Mouse (Mus musculus) myocyte (in vitro differentiated cells): Measurements from ENCODE around the gene Gna11.

Experiments used
- CEBPB ChIP-seq: IDR thresholded peaks from 2 replicates; pipeline ENCODE4 v1.6.1; 2011; ENCODE audit warnings: mild to moderate bottlenecking, moderate library complexity; ENCODE audit not compliant: poor library complexity, insufficient read depth, severe bottlenecking
- E2F4 ChIP-seq: IDR thresholded peaks from one replicate; pipeline ENCODE4 v1.6.1; 2011; ENCODE audit warnings: mild to moderate bottlenecking, control low read depth, moderate library complexity; ENCODE audit not compliant: insufficient read depth
- MAX ChIP-seq: IDR thresholded peaks from one replicate; pipeline ENCODE4 v1.6.1; 2011; ENCODE audit warnings: low read depth, mild to moderate bottlenecking, control low read depth
- MYOD1 ChIP-seq, 3 experiments: IDR thresholded peaks; one replicate each; pipeline ENCODE4 v1.6.1; 2011; ENCODE audit warnings: control low read depth in 2 of 3, low read depth in 2 of 3, mild to moderate bottlenecking in 2 of 3, moderate library complexity in 1 of 3; ENCODE audit not compliant: insufficient read length in 2 of 3, control insufficient read depth in 1 of 3
- MYOG ChIP-seq, 3 experiments: IDR thresholded peaks; one replicate each; pipeline ENCODE4 v1.6.1; 2011; ENCODE audit warnings: control low read depth in 2 of 3, low read depth in 2 of 3, mild to moderate bottlenecking in 2 of 3; ENCODE audit not compliant: insufficient read length in 2 of 3, control insufficient read depth in 1 of 3, insufficient read depth in 1 of 3
- POLR2A ChIP-seq: IDR thresholded peaks from one replicate; pipeline ENCODE4 v1.6.1; 2011; ENCODE audit warnings: low read depth, mild to moderate bottlenecking, control low read depth, moderate library complexity; ENCODE audit not compliant: insufficient read length
- POLR2AphosphoS2 ChIP-seq: IDR thresholded peaks from one replicate; pipeline ENCODE4 v1.6.1; 2011; ENCODE audit warnings: low read depth, control low read depth; ENCODE audit not compliant: insufficient read length
- REST ChIP-seq: IDR thresholded peaks from one replicate; pipeline ENCODE4 v1.6.1; 2011; ENCODE audit warnings: mild to moderate bottlenecking, control low read depth, moderate library complexity; ENCODE audit not compliant: insufficient read depth, insufficient read length
- TCF3 ChIP-seq: IDR thresholded peaks from one replicate; pipeline ENCODE4 v1.6.1; 2011; ENCODE audit warnings: low read depth, control low read depth; ENCODE audit not compliant: insufficient read length
- USF1 ChIP-seq: IDR thresholded peaks from one replicate; pipeline ENCODE4 v1.6.1; 2011; ENCODE audit warnings: low read depth, mild to moderate bottlenecking, control low read depth, moderate library complexity

DNA sequence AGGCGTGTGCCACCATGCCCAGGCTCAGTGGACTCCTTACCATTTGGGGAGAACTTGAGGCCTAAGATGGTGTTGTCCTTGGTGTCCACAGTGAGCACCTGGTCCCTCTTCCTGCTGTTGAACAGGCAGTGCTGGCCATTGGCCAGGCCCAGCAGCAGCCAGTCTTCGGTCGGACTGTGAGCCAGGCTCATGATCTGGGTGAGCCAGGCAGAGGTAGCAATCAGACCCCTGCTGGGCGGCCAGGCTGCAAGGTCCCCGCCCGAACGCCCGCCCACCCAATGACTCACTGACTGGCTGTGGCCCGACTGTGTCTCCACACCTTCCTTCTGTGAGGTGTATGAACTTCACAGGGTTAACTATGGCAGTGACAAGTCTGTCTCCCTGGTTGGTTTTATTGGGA is 46.9 kb upstream of the Gna11 start:
- TF ChIP-seq POLR2AphosphoS2 (no peak), E2F4 (no peak), POLR2A (no peak), USF1 (no peak), MAX (no peak), TCF3 (no peak), MYOD1 (IDR thresholded peaks at IDR 0.05; ENCODE audit: control insufficient read depth in 1 of 3, insufficient read length in 2 of 3, low read depth in 2 of 3) (no peak), CEBPB (no peak), REST (no peak), MYOG (IDR thresholded peaks at IDR 0.05; ENCODE audit: control insufficient read depth in 1 of 3, insufficient read depth in 1 of 3, insufficient read length in 2 of 3, low read depth in 2 of 3) (no peak)
